22 mouse cellular contexts compared by ENCODE assay signal in genomic region chr8:111890911-111891303, GRCm38 (mm10). TPM values are rescaled to one million over a fixed set of nuclear protein-coding genes. Genes with fewer than 3 reads are reported as not detected.
DNase-seq lines count a peak whose midpoint lies in the region; ATAC-seq and TF ChIP-seq lines count a peak whose summit lies in the region.
"Had no signal": no experiment of that assay in that cellular context is flagged by ENCODE, and none has a peak within 500 bp of the region (broad histone marks: within the 10 kb centered on the region; RNA-seq: fewer than 3 reads in every experiment).

No protein-coding gene starts in this region.

- no peak overlapping the region for H3K27ac ChIP-seq in heart, embryonic 10.5 days
- no peak overlapping the region for H3K27ac ChIP-seq in lung, embryonic 14.5 days (ENCODE audit: low read depth)
- peak overlapping the region; percentile 35; the same call in 1 of the 2 replicates for H3K27ac ChIP-seq in ES-E14 (ENCODE audit: insufficient read depth, low read depth, low read length, poor library complexity, severe bottlenecking)
- H3K27ac ChIP-seq: forebrain, embryonic 15.5 days; hindbrain, embryonic 12.5 days; liver, embryonic 12.5 days; midbrain, embryonic 12.5 days had no signal

- no peak for TF ChIP-seq CTCF in lung, embryonic 14.5 days (IDR thresholded peaks at IDR 0.05; ENCODE audit: low read depth)

- peak overlapping the region; percentile 55; the same call in 1 of the 2 replicates for H3K4me2 ChIP-seq in lung, embryonic 14.5 days

- 59% methylated on average over 6 of the region's 6 CpGs for WGBS in heart, embryonic 10.5 days
- 50% methylated on average over 6 of the region's 6 CpGs for WGBS in lung, embryonic 14.5 days

- no peak for DNase-seq in heart, embryonic 10.5 days (ENCODE audit: low spot score)
- no peak for DNase-seq in heart, adult 18-20 months
- peak; percentile 24 for DNase-seq in lung, embryonic 14.5 days
- DNase-seq in lung, postnatal 10 days = no peak
- no peak for DNase-seq in ES-E14 (ENCODE audit: low read depth, low spot score)
- DNase-seq in left cerebral cortex, adult 9 months (ENCODE audit: low spot score in 2 of 2) = no peak
- DNase-seq in adrenal gland, adult (ENCODE audit: inconsistent age in 2 of 2, low spot score in 1 of 2) = no peak
- DNase-seq: adrenal gland, postnatal 10 days; kidney, adult 2 months; kidney, postnatal 36 days; layer of hippocampus, adult 9-11 months; right cerebral cortex, adult 18-20 months; spleen, adult 18-20 months; thymus, postnatal 36 days had no signal

- no peaks in the 10 kb centered on the region for H3K36me3 ChIP-seq in heart, embryonic 10.5 days
- no peaks in the 10 kb centered on the region for H3K36me3 ChIP-seq in lung, embryonic 14.5 days (ENCODE audit: insufficient read depth)
- no peaks in the 10 kb centered on the region for H3K36me3 ChIP-seq in ES-E14 (ENCODE audit: control insufficient read depth, insufficient read depth, low read length, poor library complexity, severe bottlenecking)
- H3K36me3 ChIP-seq in megakaryocyte, embryonic 14.5 days (replicated peaks; ENCODE audit: low read length) = peaks cover 3% of the 10 kb centered on the region
- H3K36me3 ChIP-seq: forebrain, embryonic 15.5 days; hindbrain, embryonic 12.5 days; liver, embryonic 12.5 days; midbrain, embryonic 12.5 days had no signal

- in situ Hi-C loops in ES-E14 (cut with MboI; ENCODE audit: low sequenced_read_pairs in 2 of 2, unreplicated experiment in 2 of 2) = no loop called here

- peak overlapping the region; percentile 52; the same call in 1 of the 2 replicates for H3K4me3 ChIP-seq in heart, embryonic 10.5 days
- H3K4me3 ChIP-seq in lung, embryonic 14.5 days (ENCODE audit: low read depth, low read length) = peak overlapping the region; percentile 28; the same call in 1 of the 2 replicates
- H3K4me3 ChIP-seq in ES-E14 (ENCODE audit: insufficient read depth in 1 of 2, low read depth in 1 of 2, low read length in 2 of 2, poor library complexity in 1 of 2, severe bottlenecking in 1 of 2) = peak overlapping the region in 1 of 2 experiments; percentile 61; a peak in 2 of 4 replicates
- H3K4me3 ChIP-seq in megakaryocyte, embryonic 14.5 days (replicated peaks) = peak overlapping the region; percentile 85
- H3K4me3 ChIP-seq: myocyte had no signal

- no peaks in the 10 kb centered on the region for H3K9me3 ChIP-seq in heart, embryonic 10.5 days
- no peaks in the 10 kb centered on the region for H3K9me3 ChIP-seq in lung, embryonic 14.5 days (ENCODE audit: low read depth, low read length)
- H3K9me3 ChIP-seq in ES-E14 (ENCODE audit: control insufficient read depth, insufficient read depth, low read depth, low read length) = no peaks in the 10 kb centered on the region
- H3K9me3 ChIP-seq in megakaryocyte, embryonic 14.5 days = peaks cover 33% of the 10 kb centered on the region
- H3K9me3 ChIP-seq: forebrain, embryonic 15.5 days; midbrain, embryonic 12.5 days had no signal

- H3K4me1 ChIP-seq in heart, embryonic 10.5 days = peaks cover 18% of the 10 kb centered on the region
- H3K4me1 ChIP-seq in lung, embryonic 14.5 days (ENCODE audit: insufficient read depth) = peaks cover 23% of the 10 kb centered on the region
- peaks cover 9 to 11% of the 10 kb centered on the region in 2 experiments; a peak in 3 of 4 replicates for H3K4me1 ChIP-seq in ES-E14 (ENCODE audit: control insufficient read depth in 2 of 2, insufficient read depth in 2 of 2, low read length in 2 of 2, poor library complexity in 1 of 2)
- H3K4me1 ChIP-seq in megakaryocyte, embryonic 14.5 days = peaks cover 61% of the 10 kb centered on the region

- H3K9ac ChIP-seq in lung, embryonic 14.5 days = no peak overlapping the region
- peak overlapping the region; percentile 34 for H3K9ac ChIP-seq in ES-E14 (ENCODE audit: insufficient read depth, low read depth, low read length, poor library complexity, severe bottlenecking)
- H3K9ac ChIP-seq: hindbrain, embryonic 12.5 days; liver, embryonic 12.5 days; midbrain, embryonic 12.5 days had no signal

- peak; percentile 57 for ATAC-seq in lung, embryonic 14.5 days (ENCODE audit: insufficient read depth)
- ATAC-seq: CD4-positive, CD25-positive, alpha-beta regulatory T cell, adult 4 months; liver, embryonic 12.5 days had no signal

- peaks cover 57% of the 10 kb centered on the region for H3K27me3 ChIP-seq in heart, embryonic 10.5 days (ENCODE audit: insufficient read depth, poor library complexity, severe bottlenecking)
- peaks cover 28% of the 10 kb centered on the region for H3K27me3 ChIP-seq in lung, embryonic 14.5 days (ENCODE audit: insufficient read depth, low read length)
- peaks cover 30% of the 10 kb centered on the region for H3K27me3 ChIP-seq in megakaryocyte, embryonic 14.5 days (replicated peaks)

TF ChIP-seq in ES-E14, 5 proteins besides CTCF, POLR2A, EP300 and RAD21:
- TF ChIP-seq HCFC1 (IDR thresholded peaks at IDR 0.05; ENCODE audit: borderline replicate concordance, insufficient read depth, low read length) (no peak), CHD2 (IDR thresholded peaks at IDR 0.05; ENCODE audit: low read depth, low read length) (no peak), ZC3H11A (IDR thresholded peaks at IDR 0.05; ENCODE audit: borderline replicate concordance, low read depth, low read length) (no peak), MAFK (IDR thresholded peaks at IDR 0.05; ENCODE audit: insufficient read depth, low read depth, low read length) (no peak), ZNF384 (IDR thresholded peaks at IDR 0.05; ENCODE audit: low read depth, low read length) (no peak)

RNA-seq across cellular contexts. Expression of gene Tmem170, which starts 14.4 kb away (rescaled TPM):
- polyA plus RNA-seq in heart, embryonic 10.5 days (2016; fragmentation: Nextera tagmentation; extraction: Ambion mirVana) = 5.1 and 7.4 TPM in 2 replicates
- total RNA-seq in heart, adult 18-20 months (2021) = 1 to 10 TPM; 2.4 to 2.6 TPM
- 7.0 and 7.3 TPM in 2 replicates for polyA plus RNA-seq in lung, embryonic 14.5 days (2014; fragmentation: Nextera tagmentation; extraction: Ambion mirVana)
- total RNA-seq in ES-E14 (2012; rRNA removed) = 12.1 and 14.3 TPM in 2 replicates
- polyA plus RNA-seq in megakaryocyte, embryonic 14.5 days (2012; ENCODE audit: insufficient read depth, low replicate concordance) = not detected in 2 replicates

RNA-seq across cellular contexts. Expression of gene Chst5, which starts 19.3 kb away (rescaled TPM):
- polyA plus RNA-seq in heart, embryonic 10.5 days (2016; fragmentation: Nextera tagmentation; extraction: Ambion mirVana) = 0.91 and 2.9 TPM in 2 replicates
- not detected for total RNA-seq in heart, adult 18-20 months (2021)
- 5.3 and 6.6 TPM in 2 replicates for polyA plus RNA-seq in lung, embryonic 14.5 days (2014; fragmentation: Nextera tagmentation; extraction: Ambion mirVana)
- 4.0 and 4.4 TPM in 2 replicates for total RNA-seq in ES-E14 (2012; rRNA removed)
- polyA plus RNA-seq in megakaryocyte, embryonic 14.5 days (2012; ENCODE audit: insufficient read depth, low replicate concordance) = not detected in 2 replicates
- polyA plus RNA-seq: CD4-positive, CD25-positive, alpha-beta regulatory T cell, adult 4 months; gonadal fat pad, adult 2 months had no signal

RNA-seq across cellular contexts. Expression of gene Cfdp1, which starts 36.8 kb away (rescaled TPM):
- 155 and 217 TPM in 2 replicates for polyA plus RNA-seq in heart, embryonic 10.5 days (2016; fragmentation: Nextera tagmentation; extraction: Ambion mirVana)
- total RNA-seq in heart, adult 18-20 months (2021) = 10 to 100 TPM; 35.2 to 36.1 TPM
- 195 and 200 TPM in 2 replicates for polyA plus RNA-seq in lung, embryonic 14.5 days (2014; fragmentation: Nextera tagmentation; extraction: Ambion mirVana)
- total RNA-seq in ES-E14 (2012; rRNA removed) = 113 and 190 TPM in 2 replicates
- polyA plus RNA-seq in megakaryocyte, embryonic 14.5 days (2012; ENCODE audit: insufficient read depth, low replicate concordance) = 16.9 TPM in 1 of 2 replicates, not detected in the other

RNA-seq across cellular contexts. Expression of gene Tmem231, which starts 42.8 kb away (rescaled TPM):
- 6.2 and 8.2 TPM in 2 replicates for polyA plus RNA-seq in heart, embryonic 10.5 days (2016; fragmentation: Nextera tagmentation; extraction: Ambion mirVana)
- 1 to 10 TPM; 2.0 to 2.4 TPM for total RNA-seq in heart, adult 18-20 months (2021)
- polyA plus RNA-seq in lung, embryonic 14.5 days (2014; fragmentation: Nextera tagmentation; extraction: Ambion mirVana) = 18.7 and 18.9 TPM in 2 replicates
- 30.3 and 38.5 TPM in 2 replicates for total RNA-seq in ES-E14 (2012; rRNA removed)
- polyA plus RNA-seq in megakaryocyte, embryonic 14.5 days (2012; ENCODE audit: insufficient read depth, low replicate concordance) = 1.9 and 2.4 TPM in 2 replicates

RNA-seq across cellular contexts. Expression of gene Gabarapl2, which starts 49.6 kb away (rescaled TPM):
- 172 and 178 TPM in 2 replicates for polyA plus RNA-seq in heart, embryonic 10.5 days (2016; fragmentation: Nextera tagmentation; extraction: Ambion mirVana)
- total RNA-seq in heart, adult 18-20 months (2021) = 100 to 1,000 TPM; 137 to 139 TPM
- polyA plus RNA-seq in lung, embryonic 14.5 days (2014; fragmentation: Nextera tagmentation; extraction: Ambion mirVana) = 147 and 163 TPM in 2 replicates
- 112 and 255 TPM in 2 replicates for total RNA-seq in ES-E14 (2012; rRNA removed)
- 9.3 TPM in 1 of 2 replicates, not detected in the other for polyA plus RNA-seq in megakaryocyte, embryonic 14.5 days (2012; ENCODE audit: insufficient read depth, low replicate concordance)
